ENCODE assay signal across 8 mouse cellular contexts in the genomic region with DNA sequence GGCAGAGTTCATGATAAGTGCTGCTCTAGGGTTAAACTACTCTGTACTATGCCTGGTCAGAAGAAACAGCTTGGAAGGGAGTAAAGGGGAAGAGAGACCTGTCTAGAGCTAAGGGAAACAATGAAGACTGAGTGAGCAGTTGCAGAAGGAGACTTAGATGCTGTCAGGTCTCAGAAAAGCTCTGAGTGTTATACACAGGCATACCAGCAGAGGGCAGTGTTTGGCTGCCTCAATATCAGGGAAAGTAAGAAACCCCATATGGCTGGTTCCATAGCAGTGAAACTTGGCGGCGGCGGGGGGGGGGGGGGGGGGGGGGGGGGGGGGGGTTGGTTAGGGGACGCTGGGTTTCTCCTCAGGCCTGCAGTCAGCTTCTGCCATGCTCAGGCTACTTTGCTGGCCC.
DNase-seq lines count a peak whose midpoint lies in the region; ATAC-seq and TF ChIP-seq lines count a peak whose summit lies in the region.

No protein-coding gene starts in this region.

- DNase-seq in urinary bladder, postnatal 14 days (ENCODE audit: low spot score), result peak; percentile 69
- no peak for DNase-seq in urinary bladder, postnatal 10 days (ENCODE audit: low spot score)
- DNase-seq in adrenal gland, postnatal 25 days, result peak; percentile 60
- peak; percentile 62 for DNase-seq in embryonic facial prominence, embryonic 14.5 days (ENCODE audit: low spot score)
- DNase-seq in kidney, postnatal 10 days, result peak; percentile 79
- peak; percentile 47 for DNase-seq in lung, adult 2 months
- peak; percentile 70 for DNase-seq in retina, postnatal 7 days (ENCODE audit: low read depth, low spot score)

- no CpG with 5 or more reads among the region's 4 CpGs for WGBS in embryonic facial prominence, embryonic 14.5 days
- WGBS in lung, adult 2 months, result 0% methylated on average over 1 of the region's 4 CpGs

- no peak overlapping the region for H3K27ac ChIP-seq in embryonic facial prominence, embryonic 14.5 days (replicated peaks; ENCODE audit: low read depth, low read length)

- H3K9me3 ChIP-seq in embryonic facial prominence, embryonic 14.5 days (ENCODE audit: control insufficient read depth, low read length), result no peaks in the 10 kb centered on the region

- TF ChIP-seq POLR2A in lung, adult 2 months (IDR thresholded peaks at IDR 0.05; ENCODE audit: borderline replicate concordance, extremely low read depth, low read depth, low read length), result no peak

- no peaks in the 10 kb centered on the region for H3K36me3 ChIP-seq in embryonic facial prominence, embryonic 14.5 days (ENCODE audit: control insufficient read depth, insufficient read depth, low read length)

- no peaks in the 10 kb centered on the region for H3K27me3 ChIP-seq in embryonic facial prominence, embryonic 14.5 days (replicated peaks; ENCODE audit: control insufficient read depth, insufficient read depth, low read length)

- H3K9ac ChIP-seq in embryonic facial prominence, embryonic 14.5 days (ENCODE audit: low read depth, low read length), result no peak overlapping the region

- H3K4me3 ChIP-seq in embryonic facial prominence, embryonic 14.5 days (ENCODE audit: low read depth, low read length), result no peak overlapping the region
- no peak overlapping the region for H3K4me3 ChIP-seq in lung, adult 2 months (replicated peaks; ENCODE audit: extremely low read depth, low read depth, low read length)

- no peak for ATAC-seq in embryonic facial prominence, embryonic 14.5 days (ENCODE audit: low read depth)
- ATAC-seq in erythroid progenitor cell, adult 5-6 weeks (replicated peaks; ENCODE audit: low FRiP score, poor library complexity, severe bottlenecking), result no peak

- peak; percentile 37; the same call in 1 of the 2 replicates for TF ChIP-seq CTCF in lung, adult 2 months (IDR thresholded peaks at IDR 0.05; ENCODE audit: insufficient read depth, low read length)

- H3K4me1 ChIP-seq in embryonic facial prominence, embryonic 14.5 days (ENCODE audit: control insufficient read depth, insufficient read depth, low read length), result no peaks in the 10 kb centered on the region
- no peaks in the 10 kb centered on the region for H3K4me1 ChIP-seq in lung, adult 2 months (ENCODE audit: control insufficient read depth, insufficient read depth, low read length)

- no peak overlapping the region for H3K4me2 ChIP-seq in embryonic facial prominence, embryonic 14.5 days (ENCODE audit: low read depth, low read length)
